Mouse (Mus musculus) adipose tissue, adult 10 weeks (tissue): Measurements from ENCODE around the gene Wfdc3. TPM values are rescaled to one million over a fixed set of nuclear protein-coding genes. Genes with fewer than 3 reads are reported as not detected.

ENCODE experiments used
- polyA plus RNA-seq: library from polyadenylated mRNA; stranded (reverse); fragments of 350-450 nt; fragmentation: Illumina TruSeq; extraction: RNeasy Lipid Tissue Mini Kit (QIAGEN cat#74804); gene quantifications from one replicate; pipeline ENCODE4 v1.2.3, GENCODE M21; 2014; ENCODE audit warnings: low read depth, low replicate concordance

Wfdc3 gene
- 12.2 TPM for polyA plus RNA-seq

DNA sequence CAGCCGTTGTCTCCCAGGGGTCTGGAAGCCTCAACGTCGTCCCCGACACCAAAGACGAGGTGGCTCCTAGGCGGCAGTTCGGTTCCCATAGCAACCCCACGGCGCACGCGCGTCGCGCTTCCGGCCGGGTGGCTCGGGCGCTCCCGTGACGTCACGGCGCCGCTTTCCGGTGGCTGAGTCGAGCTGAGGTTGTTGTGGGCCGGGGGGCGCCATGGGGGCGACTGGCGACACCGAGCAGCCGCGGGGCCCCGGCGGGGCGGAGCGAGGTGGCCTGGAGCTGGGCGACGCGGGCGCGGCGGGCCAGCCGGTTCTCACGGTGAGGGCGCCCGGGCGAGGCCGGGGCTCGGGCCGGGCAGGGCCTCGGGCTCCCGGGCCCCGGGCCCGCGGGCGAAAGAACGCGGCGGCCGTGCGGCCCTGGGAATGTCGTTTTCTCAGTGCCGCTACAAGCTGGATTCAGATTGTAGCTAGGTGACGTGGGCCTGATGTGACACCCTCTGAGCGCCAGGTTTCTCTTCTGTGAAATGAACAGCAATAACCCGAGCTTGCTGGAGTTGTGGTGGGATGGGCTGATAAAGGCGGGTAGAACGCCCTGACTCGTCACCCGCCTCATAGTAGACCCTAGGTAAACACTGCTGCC lies at the start of gene Wfdc3, which contains the start of gene Dnttip1:
Gene Wfdc3 (minus strand): TSS at position 89 of the 637 bp plus-strand sequence.
Gene Dnttip1 (plus strand): TSS at position 141 of the 637 bp plus-strand sequence.

DNA sequence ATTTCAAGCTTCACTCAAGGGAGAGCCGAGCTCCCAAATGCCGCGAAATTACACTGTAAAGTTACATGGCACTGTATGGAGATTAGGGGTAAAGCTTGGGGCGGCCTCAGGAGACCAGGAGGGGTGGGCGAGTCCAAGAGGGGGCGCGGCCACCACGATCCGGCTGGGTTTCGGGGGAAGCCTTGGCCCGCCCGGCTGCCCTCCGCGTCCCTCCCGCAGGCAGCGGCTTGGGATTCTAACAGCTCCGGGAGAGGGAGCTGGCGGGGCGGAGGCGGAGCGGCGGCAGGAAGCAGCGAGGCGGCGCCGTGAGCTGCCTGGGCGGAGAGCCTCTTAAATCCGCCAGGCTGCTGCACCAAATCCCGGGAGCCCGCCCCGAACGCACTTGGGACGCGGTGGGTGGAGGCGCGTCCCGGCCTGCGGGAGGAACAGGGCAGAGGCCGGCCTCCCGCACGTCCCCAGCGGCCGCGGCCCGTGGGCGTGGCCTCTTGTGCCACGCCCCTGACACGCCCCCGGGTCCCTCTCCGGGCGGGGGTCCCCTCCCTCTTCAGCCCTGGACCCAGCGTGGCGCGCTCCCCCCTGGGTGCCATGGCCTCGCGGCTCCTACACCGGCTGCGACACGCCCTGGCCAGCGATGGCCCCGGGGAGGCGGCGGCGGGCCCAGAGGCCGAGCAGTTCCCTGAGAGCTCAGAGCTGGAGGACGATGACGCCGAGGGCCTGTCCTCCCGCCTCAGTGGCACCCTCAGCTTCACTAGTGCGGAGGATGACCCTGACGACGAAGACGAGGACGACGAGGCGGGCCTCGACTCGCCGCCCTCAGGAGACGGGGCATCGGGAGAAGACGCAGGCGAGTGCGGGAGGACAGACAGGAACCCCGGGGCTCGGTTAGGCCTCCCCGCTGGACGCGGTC lies 40.0 kb upstream of the Wfdc3 start, which contains the start of gene Snx21:
Gene Snx21 (plus strand): TSS at position 343 of the 907 bp plus-strand sequence.

DNA sequence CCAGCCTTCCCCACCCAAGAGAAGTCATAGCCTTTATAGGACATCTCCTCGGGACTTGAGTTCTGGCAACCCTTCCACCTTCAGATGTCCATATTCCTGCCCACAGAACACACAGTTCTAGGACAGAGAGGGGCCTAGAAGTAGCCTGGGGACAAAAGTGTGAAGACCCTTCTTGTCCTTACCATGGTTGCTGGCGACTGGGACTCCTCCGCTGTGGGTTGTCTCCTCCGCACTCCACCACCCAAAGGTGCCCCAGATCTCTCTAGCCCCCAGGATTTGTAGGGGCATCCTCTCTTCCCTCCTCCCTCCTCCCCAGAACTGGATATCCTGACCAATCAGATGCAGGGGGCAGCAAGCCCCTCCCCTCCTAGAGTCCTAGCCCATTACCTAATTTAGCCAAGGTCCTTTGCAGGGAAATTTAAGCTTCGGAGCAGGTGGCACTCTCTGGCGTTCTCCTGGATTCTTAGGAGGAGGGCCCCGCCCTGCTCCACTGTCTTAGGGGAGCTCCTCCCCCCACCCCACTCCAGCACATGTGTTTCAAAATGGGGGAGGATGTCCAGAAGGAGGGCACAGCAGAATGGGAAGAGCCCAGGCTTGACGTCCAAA lies 33.9 kb upstream of the Wfdc3 start, which contains the start of gene Tnnc2:
Gene Tnnc2 (minus strand): TSS at position 487 of the 606 bp plus-strand sequence.

DNA sequence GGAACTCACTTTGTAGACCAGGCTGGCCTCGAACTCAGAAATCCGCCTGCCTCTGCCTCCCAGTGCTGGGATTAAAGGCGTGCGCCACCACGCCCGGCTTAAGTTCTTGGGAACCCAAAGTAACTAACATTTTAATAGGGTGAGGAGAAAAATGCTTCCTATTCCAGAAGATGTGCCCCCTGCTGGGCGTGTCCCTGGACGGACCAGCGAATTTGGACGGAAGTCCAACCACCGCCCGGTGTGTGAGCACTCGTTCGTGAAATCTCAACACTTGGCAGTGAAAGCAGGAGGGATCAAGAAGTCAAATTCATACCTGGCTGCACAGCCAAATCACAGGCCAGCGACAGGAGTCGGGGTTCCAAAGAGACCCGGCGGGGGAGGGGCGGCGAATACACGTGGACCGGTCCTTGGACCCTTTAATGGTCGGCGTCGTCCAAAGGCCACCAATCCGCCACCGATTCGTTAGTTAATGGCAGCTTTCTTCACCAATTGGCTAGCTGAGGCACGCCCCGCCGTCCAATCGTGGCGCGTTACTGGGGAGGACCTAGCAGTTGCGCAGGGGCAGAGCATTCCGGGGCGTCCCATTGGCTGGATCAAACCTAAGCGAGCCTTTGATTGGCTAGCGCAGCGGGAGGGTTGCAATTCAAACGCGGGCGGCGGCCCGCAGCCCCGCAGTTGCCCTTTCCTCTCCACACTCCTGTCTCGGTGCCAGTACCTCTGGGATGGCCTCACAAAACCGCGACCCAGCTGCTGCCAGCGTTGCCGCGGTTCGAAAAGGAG lies 23.7 kb upstream of the Wfdc3 start, which contains the start of gene Ube2c:
Gene Ube2c (plus strand): TSS at position 641 of the 780 bp plus-strand sequence.

DNA sequence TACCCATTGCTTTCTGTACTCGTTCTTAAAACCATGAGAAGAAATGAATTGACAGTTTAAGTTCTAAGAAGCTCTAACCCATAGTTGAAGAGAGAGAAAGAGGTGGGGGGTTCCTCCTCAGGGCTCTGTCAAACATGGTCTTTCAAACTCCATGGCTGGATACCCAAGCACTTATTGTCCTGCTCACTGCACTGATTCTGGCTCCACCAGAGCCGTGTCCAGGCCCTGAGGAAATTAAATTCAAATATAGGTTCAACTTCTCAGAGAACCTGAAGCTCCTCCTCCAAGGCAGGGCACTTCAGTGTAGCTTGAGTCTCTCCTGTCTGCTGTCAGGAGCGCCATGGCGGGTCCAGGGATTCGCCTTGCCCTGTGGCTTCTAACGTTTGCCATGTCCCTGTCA lies 30.7 kb downstream of the Wfdc3 start, which contains the start of gene Spint5:
Gene Spint5 (plus strand): TSS at position 301 of the 400 bp plus-strand sequence.

DNA sequence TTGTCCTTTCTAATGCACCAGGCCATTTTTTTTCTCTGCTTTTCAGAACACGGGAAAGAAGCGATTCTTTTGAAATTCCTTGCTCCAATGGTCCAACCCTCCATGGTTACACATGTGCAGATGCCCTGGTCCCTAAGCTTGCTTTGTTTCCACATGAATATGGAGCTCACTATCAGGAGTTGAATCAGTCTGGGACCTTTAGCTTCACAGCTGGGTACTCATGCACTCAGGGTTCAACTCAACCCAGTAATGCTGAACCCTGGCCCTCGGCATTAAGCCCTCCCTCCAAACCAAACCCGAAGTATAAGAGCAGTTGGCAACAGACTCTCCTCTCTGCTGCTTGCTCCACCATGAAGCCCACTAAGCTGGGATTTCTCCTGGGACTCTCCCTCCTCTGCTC lies 47.5 kb downstream of the Wfdc3 start, which contains the start of gene Spint4:
Gene Spint4 (plus strand): TSS at position 301 of the 400 bp plus-strand sequence.

DNA sequence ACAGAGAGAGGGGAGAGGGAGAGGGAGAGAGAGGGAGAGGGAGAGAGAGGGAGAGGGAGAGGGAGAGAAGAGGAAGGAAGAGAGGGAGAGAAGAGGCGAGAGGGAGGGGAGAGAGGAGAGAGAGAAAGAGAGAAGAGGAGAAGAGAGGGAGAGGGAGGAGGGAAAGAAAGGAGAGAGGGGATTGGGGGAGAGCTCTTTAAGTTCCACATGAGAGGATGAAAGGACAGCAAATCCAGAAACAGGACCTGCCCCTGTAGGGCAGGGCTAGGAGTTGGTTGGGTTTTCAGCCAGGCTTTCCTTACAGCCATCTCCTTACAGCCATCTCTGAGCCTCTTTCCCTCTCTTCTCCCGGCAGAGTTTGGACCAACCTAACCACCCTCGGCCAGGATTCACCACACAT lies 60.9 kb downstream of the Wfdc3 start, which contains the start of gene Wfdc13:
Gene Wfdc13 (plus strand): TSS at position 301 of the 400 bp plus-strand sequence.

Other genes with a start within 250 kb of the Wfdc3 start
- gene Pigt, start 248.4 kb downstream of the Wfdc3 start, polyA plus RNA-seq: 74.8 TPM
- gene Wfdc2, start 183.5 kb downstream of the Wfdc3 start, polyA plus RNA-seq: 15.2 TPM
- gene Spint3, start 172.5 kb downstream of the Wfdc3 start, polyA plus RNA-seq: 240 TPM
- gene Wfdc6a, start 160.5 kb downstream of the Wfdc3 start, polyA plus RNA-seq: 118 TPM
- gene Eppin, start 152.3 kb downstream of the Wfdc3 start, polyA plus RNA-seq: 285 TPM
- gene Wfdc6b, start 132.4 kb downstream of the Wfdc3 start, polyA plus RNA-seq: 215 TPM
- gene Wfdc8, start 132.3 kb downstream of the Wfdc3 start, polyA plus RNA-seq: 244 TPM
- 298 TPM for gene Wfdc16, start 107.1 kb downstream of the Wfdc3 start, polyA plus RNA-seq
- 2,863 TPM for gene Wfdc10, start 89.9 kb downstream of the Wfdc3 start, polyA plus RNA-seq
- 297 TPM for gene Wfdc9, start 89.3 kb downstream of the Wfdc3 start, polyA plus RNA-seq
- 41.2 TPM for gene Wfdc11, start 71.8 kb downstream of the Wfdc3 start, polyA plus RNA-seq
- gene Wfdc13, start 60.8 kb downstream of the Wfdc3 start, polyA plus RNA-seq: 775 TPM
- 1,086 TPM for gene Spint4, start 47.4 kb downstream of the Wfdc3 start, polyA plus RNA-seq
- 379 TPM for gene Spint5, start 30.6 kb downstream of the Wfdc3 start, polyA plus RNA-seq
- 26.0 TPM for gene Dnttip1, start 52 bp upstream of the Wfdc3 start, polyA plus RNA-seq
- gene Ube2c, start 24.0 kb upstream of the Wfdc3 start, polyA plus RNA-seq: 5.0 TPM
- 1.0 TPM for gene Tnnc2, start 34.0 kb upstream of the Wfdc3 start, polyA plus RNA-seq
- 18.3 TPM for gene Snx21, start 39.9 kb upstream of the Wfdc3 start, polyA plus RNA-seq
- gene Acot8, start 59.0 kb upstream of the Wfdc3 start, polyA plus RNA-seq: 19.6 TPM
- 4.2 TPM for gene Zswim3, start 59.2 kb upstream of the Wfdc3 start, polyA plus RNA-seq
- gene Zswim1, start 76.8 kb upstream of the Wfdc3 start, polyA plus RNA-seq: 8.6 TPM
- 1.6 TPM for gene Spata25, start 82.6 kb upstream of the Wfdc3 start, polyA plus RNA-seq
- 142 TPM for gene Ctsa, start 86.9 kb upstream of the Wfdc3 start, polyA plus RNA-seq
- gene Neurl2, start 87.5 kb upstream of the Wfdc3 start, polyA plus RNA-seq: 3.0 TPM
- 169 TPM for gene Pltp, start 111.8 kb upstream of the Wfdc3 start, polyA plus RNA-seq
- gene Pcif1, start 133.4 kb upstream of the Wfdc3 start, polyA plus RNA-seq: 38.8 TPM
- 11.1 TPM for gene Zfp335, start 165.8 kb upstream of the Wfdc3 start, polyA plus RNA-seq
- 9.1 TPM for gene Mmp9, start 194.8 kb upstream of the Wfdc3 start, polyA plus RNA-seq
- gene Slc12a5, start 214.9 kb upstream of the Wfdc3 start, polyA plus RNA-seq: 1.6 TPM